Mouse (Mus musculus): Measurements from ENCODE around the gene Nln. TPM values are rescaled to one million over a fixed set of nuclear protein-coding genes. Genes with fewer than 3 reads are reported as not detected.
A peak's percentile ranks its signal among the peaks of the same experiment; 100 is the strongest.

Nln gene
- total and polyA plus RNA-seq, 3 experiments, result 38.5 to 76.5 (median 51.2) TPM

- H3K9me3 ChIP-seq (replicated peaks; ENCODE audit: low read length), result no peaks in the 10 kb centered on the region
- H3K27ac ChIP-seq (ENCODE audit: insufficient read depth, low read depth), result no peak overlapping the region
- H3K79me2 ChIP-seq (replicated peaks; ENCODE audit: control insufficient read depth, extremely low read depth, insufficient read depth, poor library complexity, severe bottlenecking), result no peaks in the 10 kb centered on the region
- dilution Hi-C loops (cut with MboI; ENCODE audit: extremely low pct_ligation_motif_present, extremely low pct_unique_long_range_greater_than_20kb, low sequenced_read_pairs), result no loop called here
- peaks cover 0 to 6% of the 10 kb centered on the region in 2 experiments; a peak in 1 of 4 replicates for H3K4me1 ChIP-seq (ENCODE audit: control insufficient read depth in 1 of 2, insufficient read depth in 2 of 2)
- peaks cover 30 to 67% of the 10 kb centered on the region in 2 experiments for H3K36me3 ChIP-seq (replicated peaks in 1 of 2; ENCODE audit: control insufficient read depth in 1 of 2, insufficient read depth in 1 of 2, low read length in 1 of 2)
- no peak overlapping the region for H3K4me3 ChIP-seq (replicated peaks in 1 of 3; ENCODE audit: low read depth in 2 of 3, low read length in 2 of 3, poor library complexity in 1 of 3)
- in situ Hi-C loops (cut with MboI; ENCODE audit: low pct_ligation_motif_present, low pct_unique_long_range_greater_than_20kb, low sequenced_read_pairs), result no loop called here
- TF ChIP-seq SMC3 (IDR thresholded peaks at IDR 0.05; ENCODE audit: low read depth, low read length), result peak; percentile 39
- TF ChIP-seq CTCF (conservative IDR thresholded peaks at IDR 0.05 in 1 of 2, IDR thresholded peaks at IDR 0.05 in 1 of 2; ENCODE audit: low read depth in 2 of 2, low read length in 2 of 2), result peak; percentile 74 to 82
- peak; percentile 32 for TF ChIP-seq RAD21 (IDR thresholded peaks at IDR 0.05; ENCODE audit: low read depth, low read length)
- TF ChIP-seq HCFC1 (IDR thresholded peaks at IDR 0.05; ENCODE audit: low read depth, low read length), result peak; percentile 65
- 0 out of 2 replicates have a peak, but pooled peaks have one; percentile 10 for TF ChIP-seq ETS1 (conservative IDR thresholded peaks at IDR 0.05; ENCODE audit: low read depth, low read length)
- TF ChIP-seq ZKSCAN1 (IDR thresholded peaks at IDR 0.05; ENCODE audit: borderline replicate concordance, low read depth, low read length), result no peak
- peak; percentile 63 for TF ChIP-seq ELF1 (IDR thresholded peaks at IDR 0.05; ENCODE audit: low read depth, low read length)
- no peak for TF ChIP-seq JUND (conservative IDR thresholded peaks at IDR 0.05; ENCODE audit: low read depth, low read length)
- H3K9ac ChIP-seq (ENCODE audit: insufficient read depth, low read depth), result no peak overlapping the region
- peak; percentile 77 for DNase-seq (ENCODE audit: extremely low read depth)
- no peaks in the 10 kb centered on the region for H3K27me3 ChIP-seq (replicated peaks)
- H3K4me2 ChIP-seq (ENCODE audit: insufficient read depth, low read depth, poor library complexity, severe bottlenecking), result no peak overlapping the region
Observed at GRCm38 (mm10) chr13:104139369-104140209, 30.2 kb upstream of the Nln start.

- H3K27ac ChIP-seq (ENCODE audit: insufficient read depth, low read depth), result no peak overlapping the region
- H3K9me3 ChIP-seq (replicated peaks; ENCODE audit: low read length), result no peaks in the 10 kb centered on the region
- peaks cover 8 to 46% of the 10 kb centered on the region in 2 experiments for H3K36me3 ChIP-seq (replicated peaks in 1 of 2; ENCODE audit: control insufficient read depth in 1 of 2, insufficient read depth in 1 of 2, low read length in 1 of 2)
- peaks cover 0 to 3% of the 10 kb centered on the region in 2 experiments; a peak in 1 of 4 replicates for H3K4me1 ChIP-seq (ENCODE audit: control insufficient read depth in 1 of 2, insufficient read depth in 2 of 2)
- no peak for DNase-seq (ENCODE audit: extremely low read depth)
- TF ChIP-seq ZNF384 (IDR thresholded peaks at IDR 0.05; ENCODE audit: low read depth, low read length), result no peak
- TF ChIP-seq MAFK (IDR thresholded peaks at IDR 0.05; ENCODE audit: insufficient replicate concordance, low read length), result no peak
- no peak for TF ChIP-seq ZC3H11A (IDR thresholded peaks at IDR 0.05; ENCODE audit: low read depth, low read length)
- TF ChIP-seq RAD21 (IDR thresholded peaks at IDR 0.05; ENCODE audit: low read depth, low read length), result no peak
- no peak for TF ChIP-seq CHD2 (IDR thresholded peaks at IDR 0.05; ENCODE audit: low read length)
- TF ChIP-seq EP300 (IDR thresholded peaks at IDR 0.05; ENCODE audit: low read length), result no peak
- no peak for TF ChIP-seq NELFE (IDR thresholded peaks at IDR 0.05; ENCODE audit: low read depth, low read length)
- no peak for TF ChIP-seq MYC (IDR thresholded peaks at IDR 0.05; ENCODE audit: low read depth, low read length)
- no peak for TF ChIP-seq TBP (conservative IDR thresholded peaks at IDR 0.05; ENCODE audit: low read depth, low read length)
- no peak for TF ChIP-seq MAX (IDR thresholded peaks at IDR 0.05; ENCODE audit: low read length)
- no peak for TF ChIP-seq KAT2A (IDR thresholded peaks at IDR 0.05; ENCODE audit: insufficient replicate concordance, low read length)
- TF ChIP-seq NRF1 (IDR thresholded peaks at IDR 0.05; ENCODE audit: low read depth, low read length), result no peak
- no peak for TF ChIP-seq RCOR1 (conservative IDR thresholded peaks at IDR 0.05; ENCODE audit: low read depth, low read length)
- no peak for TF ChIP-seq PAX5 (IDR thresholded peaks at IDR 0.05; ENCODE audit: low read length)
- TF ChIP-seq IRF4 (IDR thresholded peaks at IDR 0.05; ENCODE audit: low read depth, low read length), result no peak
- H3K79me2 ChIP-seq (replicated peaks; ENCODE audit: control insufficient read depth, extremely low read depth, insufficient read depth, poor library complexity, severe bottlenecking), result no peaks in the 10 kb centered on the region
- dilution Hi-C loops (cut with MboI; ENCODE audit: extremely low pct_ligation_motif_present, extremely low pct_unique_long_range_greater_than_20kb, low sequenced_read_pairs), result no loop called here
- in situ Hi-C loops (cut with MboI; ENCODE audit: low pct_ligation_motif_present, low pct_unique_long_range_greater_than_20kb, low sequenced_read_pairs), result no loop called here
- no peak overlapping the region for H3K4me3 ChIP-seq (replicated peaks in 1 of 3; ENCODE audit: low read depth in 2 of 3, low read length in 2 of 3, poor library complexity in 1 of 3)
- H3K9ac ChIP-seq (ENCODE audit: insufficient read depth, low read depth), result no peak overlapping the region
- no peaks in the 10 kb centered on the region for H3K27me3 ChIP-seq (replicated peaks)
- H3K4me2 ChIP-seq (ENCODE audit: insufficient read depth, low read depth, poor library complexity, severe bottlenecking), result no peak overlapping the region
Observed at GRCm38 (mm10) chr13:104134510-104135085, 25.2 kb upstream of the Nln start.

All from CH12.LX (cell line).